Mouse (Mus musculus): ENCODE data around the gene Ddx58. TPM values are rescaled to one million over a fixed set of nuclear protein-coding genes. Genes with fewer than 3 reads are reported as not detected.

Gene Ddx58
- polyA plus RNA-seq, 1 experiment from 2014 or later, result 3.7 TPM

GRCm38 (mm10) chr4:40226095-40226494, 13.5 kb downstream of the Ddx58 start:
- Histone ChIP-seq H3K4me2 (ENCODE audit: low read length) (no peak overlapping the region), H3K4me3 (replicated peaks; ENCODE audit: low read depth, low read length) (no peak overlapping the region), H3K4me1 (ENCODE audit: control insufficient read depth, insufficient read depth, low read length) (no peaks in the 10 kb centered on the region), H3K36me3 (ENCODE audit: control insufficient read depth, insufficient read depth, low read length) (no peaks in the 10 kb centered on the region), H3K27ac (replicated peaks; ENCODE audit: low read depth, low read length) (no peak overlapping the region), H3K27me3 (ENCODE audit: control insufficient read depth, insufficient read depth, low read length) (no peaks in the 10 kb centered on the region), H3K9ac (replicated peaks; ENCODE audit: low read length) (no peak overlapping the region), H3K9me3 (ENCODE audit: control insufficient read depth, low read length) (no peaks in the 10 kb centered on the region)
- ATAC-seq (ENCODE audit: low FRiP score, low TSS enrichment) (no peak), DNase-seq (no peak)
- WGBS, result 83% methylated on average over 5 of the region's 5 CpGs

- no peak overlapping the region for H3K4me2 ChIP-seq (ENCODE audit: low read length)
- no peaks in the 10 kb centered on the region for H3K27me3 ChIP-seq (ENCODE audit: control insufficient read depth, insufficient read depth, low read length)
- H3K4me1 ChIP-seq (ENCODE audit: control insufficient read depth, insufficient read depth, low read length), result 0 out of 2 replicates have a peak, but pooled peaks cover 5% of the 10 kb centered on the region
- 38% methylated on average over 21 of the region's 21 CpGs for WGBS
- DNase-seq (no peak), ATAC-seq (ENCODE audit: low FRiP score, low TSS enrichment) (no peak)
- no peaks in the 10 kb centered on the region for H3K36me3 ChIP-seq (ENCODE audit: control insufficient read depth, insufficient read depth, low read length)
- no peak overlapping the region for H3K27ac ChIP-seq (replicated peaks; ENCODE audit: low read depth, low read length)
- no peak overlapping the region for H3K4me3 ChIP-seq (replicated peaks; ENCODE audit: low read depth, low read length)
- no peaks in the 10 kb centered on the region for H3K9me3 ChIP-seq (ENCODE audit: control insufficient read depth, low read length)
- H3K9ac ChIP-seq (replicated peaks; ENCODE audit: low read length), result no peak overlapping the region
Measured at GRCm38 (mm10) chr4:40221876-40222585, 17.6 kb downstream of the Ddx58 start.

GRCm38 (mm10) chr4:40221004-40221760, 18.4 kb downstream of the Ddx58 start:
- no peaks in the 10 kb centered on the region for H3K36me3 ChIP-seq (ENCODE audit: control insufficient read depth, insufficient read depth, low read length)
- H3K4me3 ChIP-seq (replicated peaks; ENCODE audit: low read depth, low read length), result no peak overlapping the region
- no peak for ATAC-seq (ENCODE audit: low FRiP score, low TSS enrichment)
- no peaks in the 10 kb centered on the region for H3K9me3 ChIP-seq (ENCODE audit: control insufficient read depth, low read length)
- H3K4me1 ChIP-seq (ENCODE audit: control insufficient read depth, insufficient read depth, low read length), result 0 out of 2 replicates have a peak, but pooled peaks cover 5% of the 10 kb centered on the region
- no peak overlapping the region for H3K9ac ChIP-seq (replicated peaks; ENCODE audit: low read length)
- H3K27me3 ChIP-seq (ENCODE audit: control insufficient read depth, insufficient read depth, low read length), result no peaks in the 10 kb centered on the region
- DNase-seq, result no peak
- WGBS, result 43% methylated on average over 14 of the region's 14 CpGs
- no peak overlapping the region for H3K27ac ChIP-seq (replicated peaks; ENCODE audit: low read depth, low read length)
- no peak overlapping the region; the same call in 1 of the 2 replicates for H3K4me2 ChIP-seq (ENCODE audit: low read length)

- Histone ChIP-seq H3K4me2 (ENCODE audit: low read length) (peak overlapping the region; percentile 27), H3K9ac (replicated peaks; ENCODE audit: low read length) (no peak overlapping the region; the same call in 1 of the 2 replicates), H3K4me1 (ENCODE audit: control insufficient read depth, insufficient read depth, low read length) (0 out of 2 replicates have a peak, but pooled peaks cover 5% of the 10 kb centered on the region), H3K27ac (replicated peaks; ENCODE audit: low read depth, low read length) (no peak overlapping the region), H3K4me3 (replicated peaks; ENCODE audit: low read depth, low read length) (no peak overlapping the region), H3K9me3 (ENCODE audit: control insufficient read depth, low read length) (no peaks in the 10 kb centered on the region), H3K27me3 (ENCODE audit: control insufficient read depth, insufficient read depth, low read length) (no peaks in the 10 kb centered on the region), H3K36me3 (ENCODE audit: control insufficient read depth, insufficient read depth, low read length) (no peaks in the 10 kb centered on the region)
- no peak for ATAC-seq (ENCODE audit: low FRiP score, low TSS enrichment)
- peak; percentile 19 for DNase-seq
- 19% methylated on average over 12 of the region's 12 CpGs for WGBS
Measured at GRCm38 (mm10) chr4:40220437-40220836, 19.2 kb downstream of the Ddx58 start.

GRCm38 (mm10) chr4:40218382-40218781, 21.2 kb downstream of the Ddx58 start:
- Histone ChIP-seq H3K4me1 (ENCODE audit: control insufficient read depth, insufficient read depth, low read length) (0 out of 2 replicates have a peak, but pooled peaks cover 5% of the 10 kb centered on the region), H3K9me3 (ENCODE audit: control insufficient read depth, low read length) (no peaks in the 10 kb centered on the region), H3K27me3 (ENCODE audit: control insufficient read depth, insufficient read depth, low read length) (no peaks in the 10 kb centered on the region), H3K4me3 (replicated peaks; ENCODE audit: low read depth, low read length) (no peak overlapping the region), H3K27ac (replicated peaks; ENCODE audit: low read depth, low read length) (no peak overlapping the region), H3K4me2 (ENCODE audit: low read length) (no peak overlapping the region), H3K9ac (replicated peaks; ENCODE audit: low read length) (no peak overlapping the region), H3K36me3 (ENCODE audit: control insufficient read depth, insufficient read depth, low read length) (no peaks in the 10 kb centered on the region)
- WGBS, result 71% methylated on average over 7 of the region's 7 CpGs
- DNase-seq, result peak; percentile 52
- ATAC-seq (ENCODE audit: low FRiP score, low TSS enrichment), result no peak

GRCm38 (mm10) chr4:40217910-40218309, 21.7 kb downstream of the Ddx58 start:
- ATAC-seq (ENCODE audit: low FRiP score, low TSS enrichment) (no peak), DNase-seq (no peak)
- H3K9ac ChIP-seq (replicated peaks; ENCODE audit: low read length), result no peak overlapping the region
- no peak overlapping the region for H3K27ac ChIP-seq (replicated peaks; ENCODE audit: low read depth, low read length)
- H3K4me1 ChIP-seq (ENCODE audit: control insufficient read depth, insufficient read depth, low read length), result 0 out of 2 replicates have a peak, but pooled peaks cover 5% of the 10 kb centered on the region
- H3K9me3 ChIP-seq (ENCODE audit: control insufficient read depth, low read length), result no peaks in the 10 kb centered on the region
- WGBS, result 67% methylated on average over 3 of the region's 3 CpGs
- no peaks in the 10 kb centered on the region for H3K36me3 ChIP-seq (ENCODE audit: control insufficient read depth, insufficient read depth, low read length)
- H3K4me2 ChIP-seq (ENCODE audit: low read length), result no peak overlapping the region
- no peaks in the 10 kb centered on the region for H3K27me3 ChIP-seq (ENCODE audit: control insufficient read depth, insufficient read depth, low read length)
- H3K4me3 ChIP-seq (replicated peaks; ENCODE audit: low read depth, low read length), result no peak overlapping the region

- DNase-seq (no peak), ATAC-seq (ENCODE audit: low FRiP score, low TSS enrichment) (no peak)
- Histone ChIP-seq H3K4me3 (replicated peaks; ENCODE audit: low read depth, low read length) (no peak overlapping the region), H3K9me3 (ENCODE audit: control insufficient read depth, low read length) (no peaks in the 10 kb centered on the region), H3K4me1 (ENCODE audit: control insufficient read depth, insufficient read depth, low read length) (no peaks in the 10 kb centered on the region), H3K27ac (replicated peaks; ENCODE audit: low read depth, low read length) (no peak overlapping the region), H3K27me3 (ENCODE audit: control insufficient read depth, insufficient read depth, low read length) (no peaks in the 10 kb centered on the region), H3K36me3 (ENCODE audit: control insufficient read depth, insufficient read depth, low read length) (no peaks in the 10 kb centered on the region), H3K4me2 (ENCODE audit: low read length) (no peak overlapping the region), H3K9ac (replicated peaks; ENCODE audit: low read length) (no peak overlapping the region)
- 91% methylated on average over 4 of the region's 6 CpGs for WGBS
Measured at GRCm38 (mm10) chr4:40212177-40212576, 27.5 kb downstream of the Ddx58 start.

GRCm38 (mm10) chr4:40207701-40208100, 31.9 kb downstream of the Ddx58 start:
- 81% methylated on average over 5 of the region's 5 CpGs for WGBS
- Histone ChIP-seq H3K9me3 (ENCODE audit: control insufficient read depth, low read length) (no peaks in the 10 kb centered on the region), H3K27ac (replicated peaks; ENCODE audit: low read depth, low read length) (no peak overlapping the region), H3K36me3 (ENCODE audit: control insufficient read depth, insufficient read depth, low read length) (no peaks in the 10 kb centered on the region), H3K4me2 (ENCODE audit: low read length) (no peak overlapping the region), H3K4me3 (replicated peaks; ENCODE audit: low read depth, low read length) (no peak overlapping the region), H3K9ac (replicated peaks; ENCODE audit: low read length) (no peak overlapping the region), H3K4me1 (ENCODE audit: control insufficient read depth, insufficient read depth, low read length) (no peaks in the 10 kb centered on the region), H3K27me3 (ENCODE audit: control insufficient read depth, insufficient read depth, low read length) (no peaks in the 10 kb centered on the region)
- no peak for DNase-seq
- no peak for ATAC-seq (ENCODE audit: low FRiP score, low TSS enrichment)
